Mouse (Mus musculus): ENCODE data around the gene Rps6ka4. TPM values are rescaled to one million over a fixed set of nuclear protein-coding genes. Genes with fewer than 3 reads are reported as not detected.

Rps6ka4 gene
- polyA plus RNA-seq, 1 experiment from 2014 or later: 6.0 TPM

GRCm38 (mm10) chr19:6841292-6841597, 809 bp upstream of the Rps6ka4 start:
- Histone ChIP-seq H3K9me3 (ENCODE audit: control insufficient read depth, low read length) (no peaks in the 10 kb centered on the region), H3K9ac (replicated peaks; ENCODE audit: low read length) (no peak overlapping the region), H3K4me2 (ENCODE audit: low read length) (peak overlapping the region; percentile 99; the same call in 1 of the 2 replicates), H3K36me3 (ENCODE audit: control insufficient read depth, insufficient read depth, low read length) (no peaks in the 10 kb centered on the region), H3K4me3 (replicated peaks; ENCODE audit: low read depth, low read length) (no peak overlapping the region; the same call in 1 of the 2 replicates), H3K27me3 (ENCODE audit: control insufficient read depth, insufficient read depth, low read length) (peaks cover 26% of the 10 kb centered on the region; the same call in 1 of the 2 replicates), H3K27ac (replicated peaks; ENCODE audit: low read depth, low read length) (no peak overlapping the region), H3K4me1 (ENCODE audit: control insufficient read depth, insufficient read depth, low read length) (peaks cover 15% of the 10 kb centered on the region)
- DNase-seq (no peak), ATAC-seq (ENCODE audit: low FRiP score, low TSS enrichment) (no peak)
- WGBS: 26% methylated on average over 3 of the region's 3 CpGs

GRCm38 (mm10) chr19:6839615-6840474, 591 bp downstream of the Rps6ka4 start:
- H3K9me3 ChIP-seq (ENCODE audit: control insufficient read depth, low read length): no peaks in the 10 kb centered on the region
- DNase-seq (peak; percentile 74), ATAC-seq (ENCODE audit: low FRiP score, low TSS enrichment) (peak; percentile 57)
- H3K9ac ChIP-seq (replicated peaks; ENCODE audit: low read length): peak overlapping the region; percentile 64
- peaks cover 22% of the 10 kb centered on the region; the same call in 1 of the 2 replicates for H3K27me3 ChIP-seq (ENCODE audit: control insufficient read depth, insufficient read depth, low read length)
- no peak overlapping the region for H3K27ac ChIP-seq (replicated peaks; ENCODE audit: low read depth, low read length)
- WGBS: under 1% methylated on average over 46 of the region's 46 CpGs
- peak overlapping the region; percentile 99 for H3K4me2 ChIP-seq (ENCODE audit: low read length)
- H3K4me3 ChIP-seq (replicated peaks; ENCODE audit: low read depth, low read length): peak overlapping the region; percentile 56
- no peaks in the 10 kb centered on the region for H3K36me3 ChIP-seq (ENCODE audit: control insufficient read depth, insufficient read depth, low read length)
- H3K4me1 ChIP-seq (ENCODE audit: control insufficient read depth, insufficient read depth, low read length): peaks cover 15% of the 10 kb centered on the region

GRCm38 (mm10) chr19:6832363-6832762, 8.1 kb downstream of the Rps6ka4 start:
- H3K4me1 ChIP-seq (ENCODE audit: control insufficient read depth, insufficient read depth, low read length): peaks cover 10% of the 10 kb centered on the region; the same call in 1 of the 2 replicates
- H3K27ac ChIP-seq (replicated peaks; ENCODE audit: low read depth, low read length): no peak overlapping the region
- peaks cover 36% of the 10 kb centered on the region for H3K27me3 ChIP-seq (ENCODE audit: control insufficient read depth, insufficient read depth, low read length)
- 90% methylated on average over 8 of the region's 8 CpGs for WGBS
- ATAC-seq (ENCODE audit: low FRiP score, low TSS enrichment) (no peak), DNase-seq (no peak)
- H3K9ac ChIP-seq (replicated peaks; ENCODE audit: low read length): no peak overlapping the region
- H3K9me3 ChIP-seq (ENCODE audit: control insufficient read depth, low read length): no peaks in the 10 kb centered on the region
- no peak overlapping the region for H3K4me3 ChIP-seq (replicated peaks; ENCODE audit: low read depth, low read length)
- no peaks in the 10 kb centered on the region for H3K36me3 ChIP-seq (ENCODE audit: control insufficient read depth, insufficient read depth, low read length)
- H3K4me2 ChIP-seq (ENCODE audit: low read length): no peak overlapping the region

- H3K4me1 ChIP-seq (ENCODE audit: control insufficient read depth, insufficient read depth, low read length): peaks cover 10% of the 10 kb centered on the region; the same call in 1 of the 2 replicates
- H3K27ac ChIP-seq (replicated peaks; ENCODE audit: low read depth, low read length): no peak overlapping the region
- WGBS: 4% methylated on average over 17 of the region's 17 CpGs
- H3K9me3 ChIP-seq (ENCODE audit: control insufficient read depth, low read length): no peaks in the 10 kb centered on the region
- H3K36me3 ChIP-seq (ENCODE audit: control insufficient read depth, insufficient read depth, low read length): no peaks in the 10 kb centered on the region
- H3K27me3 ChIP-seq (ENCODE audit: control insufficient read depth, insufficient read depth, low read length): peaks cover 36% of the 10 kb centered on the region
- H3K4me3 ChIP-seq (replicated peaks; ENCODE audit: low read depth, low read length): peak overlapping the region; percentile 38
- ATAC-seq (ENCODE audit: low FRiP score, low TSS enrichment) (peak; percentile 40; the same call in 1 of the 2 replicates), DNase-seq (peak; percentile 63)
- peak overlapping the region; percentile 65 for H3K4me2 ChIP-seq (ENCODE audit: low read length)
- H3K9ac ChIP-seq (replicated peaks; ENCODE audit: low read length): peak overlapping the region; percentile 51
Observed at GRCm38 (mm10) chr19:6831331-6831730, 9.1 kb downstream of the Rps6ka4 start.

GRCm38 (mm10) chr19:6830556-6831316, 9.7 kb downstream of the Rps6ka4 start:
- Histone ChIP-seq H3K27ac (replicated peaks; ENCODE audit: low read depth, low read length) (no peak overlapping the region), H3K4me2 (ENCODE audit: low read length) (peak overlapping the region; percentile 65), H3K9me3 (ENCODE audit: control insufficient read depth, low read length) (no peaks in the 10 kb centered on the region), H3K4me1 (ENCODE audit: control insufficient read depth, insufficient read depth, low read length) (peaks cover 10% of the 10 kb centered on the region; the same call in 1 of the 2 replicates), H3K36me3 (ENCODE audit: control insufficient read depth, insufficient read depth, low read length) (no peaks in the 10 kb centered on the region), H3K9ac (replicated peaks; ENCODE audit: low read length) (peak overlapping the region; percentile 51), H3K4me3 (replicated peaks; ENCODE audit: low read depth, low read length) (peak overlapping the region; percentile 38), H3K27me3 (ENCODE audit: control insufficient read depth, insufficient read depth, low read length) (peaks cover 36% of the 10 kb centered on the region)
- ATAC-seq (ENCODE audit: low FRiP score, low TSS enrichment) (no peak), DNase-seq (peak; percentile 42)
- 1% methylated on average over 38 of the region's 38 CpGs for WGBS

GRCm38 (mm10) chr19:6829870-6830555, 10.4 kb downstream of the Rps6ka4 start:
- peak overlapping the region; percentile 65 for H3K4me2 ChIP-seq (ENCODE audit: low read length)
- peak; percentile 63 for DNase-seq
- no peak overlapping the region for H3K27ac ChIP-seq (replicated peaks; ENCODE audit: low read depth, low read length)
- no peaks in the 10 kb centered on the region for H3K9me3 ChIP-seq (ENCODE audit: control insufficient read depth, low read length)
- WGBS: 1% methylated on average over 48 of the region's 48 CpGs
- no peak for ATAC-seq (ENCODE audit: low FRiP score, low TSS enrichment)
- peaks cover 36% of the 10 kb centered on the region for H3K27me3 ChIP-seq (ENCODE audit: control insufficient read depth, insufficient read depth, low read length)
- H3K36me3 ChIP-seq (ENCODE audit: control insufficient read depth, insufficient read depth, low read length): no peaks in the 10 kb centered on the region
- H3K4me1 ChIP-seq (ENCODE audit: control insufficient read depth, insufficient read depth, low read length): peaks cover 10% of the 10 kb centered on the region; the same call in 1 of the 2 replicates
- H3K9ac ChIP-seq (replicated peaks; ENCODE audit: low read length): peak overlapping the region; percentile 51
- H3K4me3 ChIP-seq (replicated peaks; ENCODE audit: low read depth, low read length): peak overlapping the region; percentile 38

GRCm38 (mm10) chr19:6829069-6829468, 11.4 kb downstream of the Rps6ka4 start:
- Histone ChIP-seq H3K27ac (replicated peaks; ENCODE audit: low read depth, low read length) (no peak overlapping the region), H3K27me3 (ENCODE audit: control insufficient read depth, insufficient read depth, low read length) (peaks cover 36% of the 10 kb centered on the region), H3K4me1 (ENCODE audit: control insufficient read depth, insufficient read depth, low read length) (peaks cover 10% of the 10 kb centered on the region; the same call in 1 of the 2 replicates), H3K36me3 (ENCODE audit: control insufficient read depth, insufficient read depth, low read length) (no peaks in the 10 kb centered on the region), H3K4me2 (ENCODE audit: low read length) (peak overlapping the region; percentile 65; the same call in 1 of the 2 replicates), H3K9me3 (ENCODE audit: control insufficient read depth, low read length) (no peaks in the 10 kb centered on the region), H3K9ac (replicated peaks; ENCODE audit: low read length) (no peak overlapping the region), H3K4me3 (replicated peaks; ENCODE audit: low read depth, low read length) (0 out of 2 replicates have a peak overlapping the region, but pooled peaks have one; percentile 38)
- DNase-seq: peak; percentile 47
- WGBS: 6% methylated on average over 3 of the region's 3 CpGs
- no peak for ATAC-seq (ENCODE audit: low FRiP score, low TSS enrichment)

- H3K9me3 ChIP-seq (ENCODE audit: control insufficient read depth, low read length): no peaks in the 10 kb centered on the region
- H3K4me3 ChIP-seq (replicated peaks; ENCODE audit: low read depth, low read length): no peak overlapping the region
- H3K4me1 ChIP-seq (ENCODE audit: control insufficient read depth, insufficient read depth, low read length): peaks cover 10% of the 10 kb centered on the region; the same call in 1 of the 2 replicates
- no peak for ATAC-seq (ENCODE audit: low FRiP score, low TSS enrichment)
- H3K27ac ChIP-seq (replicated peaks; ENCODE audit: low read depth, low read length): no peak overlapping the region
- no peaks in the 10 kb centered on the region for H3K36me3 ChIP-seq (ENCODE audit: control insufficient read depth, insufficient read depth, low read length)
- DNase-seq: no peak
- no peak overlapping the region for H3K9ac ChIP-seq (replicated peaks; ENCODE audit: low read length)
- no peak overlapping the region for H3K4me2 ChIP-seq (ENCODE audit: low read length)
- peaks cover 34% of the 10 kb centered on the region for H3K27me3 ChIP-seq (ENCODE audit: control insufficient read depth, insufficient read depth, low read length)
- 89% methylated on average over 3 of the region's 3 CpGs for WGBS
Observed at GRCm38 (mm10) chr19:6826601-6827000, 13.8 kb downstream of the Rps6ka4 start.

Data from midbrain, embryonic 14.5 days (tissue).